Mouse (Mus musculus): ENCODE results near the gene Txnrd3.
A peak's percentile ranks its signal among the peaks of the same experiment; 100 is the strongest.

Gene Txnrd3

GRCm38 (mm10) chr6:89658342-89658741 is 14.6 kb downstream of the Txnrd3 start:
- DNase-seq = no peak

- DNase-seq = no peak
Measured at GRCm38 (mm10) chr6:89658931-89659330, 15.1 kb downstream of the Txnrd3 start.

GRCm38 (mm10) chr6:89659692-89660423 is 16.1 kb downstream of the Txnrd3 start:
- no peak for DNase-seq

DNA sequence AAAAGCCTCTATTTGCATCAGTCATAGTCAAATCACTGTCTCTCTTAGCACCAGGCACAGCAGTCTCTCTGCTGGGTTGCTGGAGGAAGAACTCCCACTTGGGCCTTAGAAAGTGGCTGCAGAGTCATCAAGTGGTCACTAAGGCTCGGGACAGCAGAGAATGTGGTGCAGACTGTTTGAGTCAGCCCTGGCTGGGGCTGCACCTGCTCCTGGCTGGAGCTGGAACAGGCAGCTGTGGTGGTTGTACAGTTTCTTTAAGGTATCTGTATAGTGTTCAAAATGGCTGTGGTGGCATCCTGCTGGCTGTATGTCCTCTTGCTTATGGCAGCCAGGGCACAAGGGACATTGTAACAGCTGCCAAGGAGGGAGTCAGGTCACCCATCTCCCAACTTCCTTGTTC is 16.7 kb downstream of the Txnrd3 start:
- no peak for DNase-seq

GRCm38 (mm10) chr6:89662521-89662920 is 18.7 kb downstream of the Txnrd3 start:
- no peak for DNase-seq

GRCm38 (mm10) chr6:89665155-89665554 is 21.4 kb downstream of the Txnrd3 start:
- DNase-seq = no peak

- no peak for DNase-seq
Measured at GRCm38 (mm10) chr6:89665667-89666066, 21.9 kb downstream of the Txnrd3 start.

GRCm38 (mm10) chr6:89666976-89667375 is 23.2 kb downstream of the Txnrd3 start:
- no peak for DNase-seq

DNA sequence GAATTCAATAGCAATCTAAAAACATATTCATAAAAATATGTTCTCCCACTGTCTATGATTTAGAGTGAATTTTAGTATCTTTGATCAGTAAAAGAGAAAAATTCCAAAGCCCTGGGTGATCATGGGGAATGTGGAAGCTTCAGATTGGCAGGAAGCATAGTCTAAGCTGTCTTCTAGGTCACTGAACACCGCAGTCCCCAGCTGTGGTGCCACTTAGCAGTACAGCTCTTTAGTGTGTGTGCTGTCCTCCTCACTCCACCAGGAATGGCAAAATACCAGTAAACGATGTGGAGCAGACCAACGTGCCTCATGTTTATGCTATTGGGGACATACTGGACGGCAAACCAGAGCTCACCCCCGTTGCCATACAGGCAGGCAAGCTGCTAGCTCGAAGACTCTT is 25.8 kb downstream of the Txnrd3 start:
- DNase-seq = no peak

- no peak for DNase-seq
Measured at GRCm38 (mm10) chr6:89671431-89671830, 27.6 kb downstream of the Txnrd3 start.

DNA sequence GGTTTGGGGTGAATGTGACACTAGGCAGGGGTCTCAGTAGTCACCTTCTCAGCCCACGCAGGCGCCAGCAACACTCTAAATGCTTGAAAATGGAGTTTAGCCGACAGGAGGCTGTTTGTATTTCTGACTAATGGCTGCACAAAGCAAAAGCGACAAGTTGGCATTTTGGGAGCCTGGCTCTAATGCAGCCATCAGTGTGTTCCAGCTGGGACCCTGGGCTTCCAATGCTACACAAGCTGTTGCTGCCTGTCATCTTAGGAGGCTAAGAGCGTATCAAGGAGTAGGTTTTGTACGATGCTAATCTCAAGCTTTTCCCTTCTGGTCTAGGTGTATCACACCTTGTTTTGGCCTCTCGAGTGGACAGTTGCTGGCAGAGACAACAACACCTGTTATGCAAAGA is 28.9 kb downstream of the Txnrd3 start:
- DNase-seq = no peak

DNA sequence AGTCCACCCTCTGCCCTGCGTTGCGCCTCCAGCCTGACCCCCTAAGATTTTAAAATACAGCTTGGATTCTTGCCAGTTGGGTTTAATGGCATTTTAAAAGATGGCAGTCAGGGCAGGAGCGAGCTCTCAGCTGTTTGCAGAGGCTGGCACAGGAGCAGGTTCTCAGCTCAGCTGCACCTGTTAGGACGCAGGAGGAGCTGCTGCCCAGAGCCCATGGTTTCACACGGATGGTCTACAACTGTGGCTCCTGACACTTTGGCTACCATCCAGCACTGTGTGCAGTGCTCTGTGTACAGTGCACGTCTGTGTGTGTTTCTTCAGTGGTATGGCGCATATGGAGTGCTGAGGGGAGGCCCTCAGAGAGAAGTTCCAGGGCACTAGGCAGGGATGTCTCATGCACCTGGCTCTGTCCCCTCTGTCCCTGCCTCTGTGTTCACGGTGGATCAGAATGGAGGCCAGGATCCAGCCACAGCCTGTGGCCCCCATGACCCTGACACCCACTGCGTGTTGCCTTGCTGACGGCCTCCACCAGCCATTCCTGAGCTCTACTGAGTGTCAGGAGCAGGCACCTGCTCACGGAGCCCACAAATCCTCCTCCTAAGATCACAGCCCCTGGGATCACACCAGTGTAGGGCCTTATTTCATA is 29.5 kb downstream of the Txnrd3 start:
- no peak for DNase-seq

DNA sequence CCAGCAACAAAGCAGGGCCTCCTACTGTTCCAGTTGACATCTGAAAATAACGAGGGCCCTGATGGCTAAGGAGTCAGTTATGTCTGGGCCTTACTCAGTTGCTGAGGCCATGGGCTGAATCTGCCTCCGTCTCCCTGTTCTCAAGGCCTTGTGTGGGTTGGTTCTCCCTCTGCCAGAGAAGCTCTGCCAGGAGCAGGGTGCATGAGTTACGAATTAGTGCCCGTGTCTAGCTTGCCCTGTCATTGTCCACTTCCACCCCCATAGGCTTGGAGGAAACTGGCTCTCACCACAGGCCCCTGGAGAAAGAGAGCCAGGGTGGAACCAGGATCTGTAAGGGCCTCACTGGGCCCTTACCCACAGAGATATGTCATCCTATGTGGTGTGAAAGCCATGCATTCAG is 34.7 kb downstream of the Txnrd3 start:
- no peak for DNase-seq

- DNase-seq = peak; percentile 45
Measured at GRCm38 (mm10) chr6:89679291-89679835, 35.6 kb downstream of the Txnrd3 start.

- peak; percentile 78 for DNase-seq
Measured at GRCm38 (mm10) chr6:89680155-89680554, 36.4 kb downstream of the Txnrd3 start.

DNA sequence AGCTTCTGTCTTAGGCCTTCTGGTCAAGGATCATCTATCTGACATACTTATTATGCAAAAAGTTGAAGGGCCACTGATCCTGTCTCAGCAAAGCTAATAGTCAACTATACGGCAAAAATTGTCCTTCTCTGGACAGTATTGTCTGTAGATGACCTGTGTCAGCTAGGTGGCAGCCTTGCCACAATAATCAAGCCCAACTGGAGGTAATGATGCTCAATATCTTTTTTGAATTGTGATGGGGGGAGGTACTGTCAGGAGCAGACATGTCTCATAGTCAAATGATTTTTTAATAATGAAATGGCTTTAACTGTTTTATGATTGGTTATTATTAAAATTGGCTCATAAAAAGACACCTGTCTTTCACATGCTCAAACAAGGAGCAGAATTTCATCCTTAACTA is 40.4 kb downstream of the Txnrd3 start:
- DNase-seq = no peak

DNA sequence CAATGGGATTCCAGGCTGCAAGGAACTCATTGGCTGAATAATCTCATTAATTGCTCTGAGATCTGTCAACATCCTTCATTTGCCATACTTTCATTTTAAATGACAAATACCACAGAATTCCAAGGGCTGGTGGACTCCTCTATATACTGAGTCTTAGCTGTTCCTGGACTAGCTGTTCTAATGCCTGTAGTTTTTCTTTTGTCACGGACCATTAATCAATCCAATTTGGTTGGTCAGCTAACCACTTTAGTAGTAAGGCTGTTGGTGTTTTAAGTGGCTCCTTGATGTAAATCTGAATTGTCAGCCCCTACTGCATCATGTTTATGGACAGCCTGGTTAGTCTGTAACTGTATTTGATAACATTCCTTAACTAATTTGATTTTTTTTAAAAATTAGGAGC is 43.3 kb downstream of the Txnrd3 start:
- no peak for DNase-seq

GRCm38 (mm10) chr6:89706624-89707023 is 62.8 kb downstream of the Txnrd3 start:
- no peak for DNase-seq

GRCm38 (mm10) chr6:89707240-89707639 is 63.5 kb downstream of the Txnrd3 start, which contains the start of gene Vmn1r40:
TSS of gene Vmn1r40 (plus strand) at chr6:89707540.
- DNase-seq = no peak

DNA sequence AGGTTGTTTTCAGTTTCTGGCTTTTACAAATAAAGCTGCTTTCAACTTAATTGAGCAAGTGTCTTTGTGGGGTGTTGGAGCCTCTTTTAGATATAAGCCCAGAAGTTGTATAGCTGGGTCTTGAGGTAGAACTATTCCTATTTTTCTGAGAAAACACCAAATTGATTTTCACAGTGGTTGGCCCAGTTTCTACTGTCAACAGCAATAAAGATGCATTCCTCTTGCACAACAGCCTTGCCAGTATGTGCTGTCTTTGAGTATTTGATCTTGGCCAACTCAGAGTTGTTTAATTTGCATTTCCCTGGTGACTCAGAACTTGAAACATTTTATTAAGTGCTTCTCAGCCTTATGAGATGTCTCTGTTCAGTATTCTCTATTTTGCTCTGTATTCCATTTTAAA is 74.3 kb downstream of the Txnrd3 start:
- DNase-seq = no peak
